Mouse (Mus musculus) bone marrow macrophage, adult 2 months (primary cell): Measurements from ENCODE around the gene Ldb1.

Experiments
- CTCF ChIP-seq: IDR thresholded peaks from 2 replicates; pipeline ENCODE4 v1.5.1; 2012; ENCODE audit warnings: low read depth, mild to moderate bottlenecking, low read length, moderate library complexity
- POLR2A ChIP-seq: IDR thresholded peaks from 2 replicates; pipeline ENCODE4 v1.6.1; 2012; ENCODE audit warnings: mild to moderate bottlenecking, low read depth, low read length, borderline replicate concordance

DNA sequence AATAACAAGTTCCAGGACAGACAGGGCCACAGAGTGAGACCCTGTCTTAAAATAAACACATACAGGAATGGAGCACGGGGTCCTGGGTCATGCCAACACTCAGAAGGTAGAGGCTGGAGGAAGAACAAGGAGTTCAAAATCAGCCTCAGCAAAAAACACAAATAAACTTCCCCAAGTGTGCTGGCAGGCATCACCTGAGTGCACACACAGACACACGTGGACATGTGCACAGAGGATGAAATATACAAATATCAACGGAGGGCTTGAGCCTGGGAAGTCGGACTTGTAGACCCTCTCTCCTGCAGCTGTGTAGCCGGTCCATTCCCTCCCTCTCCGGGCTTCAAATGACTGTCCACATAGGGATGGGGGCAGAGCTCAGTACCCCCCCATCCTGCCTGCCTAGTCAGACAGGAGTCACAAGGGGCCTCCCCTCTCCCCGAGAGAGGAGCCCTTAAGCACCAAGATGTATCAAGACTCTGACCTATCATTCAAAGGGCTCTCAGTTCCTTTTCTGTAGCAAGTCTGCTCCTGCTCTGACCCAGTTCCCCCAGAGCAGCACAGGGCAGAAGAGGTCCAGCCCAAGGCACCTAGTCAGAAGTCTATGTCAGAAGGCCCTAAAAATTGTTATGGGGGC, 3.6 kb downstream of the Ldb1 start:
- no peak for TF ChIP-seq CTCF
- no peak for TF ChIP-seq POLR2A
